Mouse (Mus musculus) liver, embryonic 16.5 days (tissue): ENCODE measurements around the gene Prkca. TPM values are rescaled to one million over a fixed set of nuclear protein-coding genes. Genes with fewer than 3 reads are reported as not detected.

Source experiments
- ATAC-seq: fragments of 200-750 bp; cut with Nextera tagmentation; 2 replicates; pipeline ENCODE4 v1.8.0; 2017; ENCODE audit warnings: low read depth, mild to moderate bottlenecking, moderate number of reproducible peaks, moderate library complexity
- H3K27ac ChIP-seq: fragments of 300-500 bp; sonication (generic); 2 replicates; pipeline ENCODE4 v1.5.1; 2014; ENCODE audit warnings: mild to moderate bottlenecking, low read length
- H3K27me3 ChIP-seq: fragments of 300-500 bp; sonication (generic); 2 replicates; pipeline ENCODE4 v1.6.1; 2014; ENCODE audit warnings: low read depth, low read length, mixed read lengths; ENCODE audit not compliant: control insufficient read depth, insufficient read depth
- H3K36me3 ChIP-seq: fragments of 300-500 bp; sonication (generic); 2 replicates; pipeline ENCODE4 v1.6.1; 2014; ENCODE audit warnings: mild to moderate bottlenecking; ENCODE audit not compliant: control insufficient read depth, insufficient read depth
- H3K4me1 ChIP-seq: fragments of 300-500 bp; sonication (generic); 2 replicates; pipeline ENCODE4 v1.6.1; 2014; ENCODE audit warnings: low read depth, low read length, mixed read lengths; ENCODE audit not compliant: control insufficient read depth
- H3K4me2 ChIP-seq: fragments of 300-500 bp; sonication (generic); 2 replicates; pipeline ENCODE4 v1.6.1; 2014; ENCODE audit warnings: low read depth, low read length, mixed read lengths
- H3K4me3 ChIP-seq: fragments of 300-500 bp; sonication (generic); 2 replicates; pipeline ENCODE4 v1.5.1; 2014; ENCODE audit warnings: low read depth, mild to moderate bottlenecking, low read length
- H3K9ac ChIP-seq: fragments of 300-500 bp; sonication (generic); 2 replicates; pipeline ENCODE4 v1.6.1; 2014; ENCODE audit warnings: low read depth, low read length
- H3K9me3 ChIP-seq: fragments of 300-500 bp; sonication (generic); replicated peaks from 2 replicates; pipeline ENCODE4 v1.6.1; 2016; ENCODE audit warnings: low read length; ENCODE audit not compliant: control insufficient read depth
- WGBS: fragments of 180-500 bp; shearing (Covaris S2); extraction: QIAGEN DNeasy Blood & Tissue Kit; methylation state at CpG from one replicate; pipeline ENCODE4 v1.1.7; 2014; ENCODE audit not compliant: insufficient replicate concordance; 5-methylcytosine and 5-hydroxymethylcytosine counted together
- polyA plus RNA-seq: library from polyadenylated mRNA; unstranded; fragments of >200 nt; fragmentation: Nextera tagmentation; extraction: Ambion mirVana; gene quantifications from 2 replicates; pipeline ENCODE4 v1.2.1, GENCODE M21; 2015

The Prkca gene
- polyA plus RNA-seq, 1 experiment from 2014 or later, result 3.4 TPM

DNA sequence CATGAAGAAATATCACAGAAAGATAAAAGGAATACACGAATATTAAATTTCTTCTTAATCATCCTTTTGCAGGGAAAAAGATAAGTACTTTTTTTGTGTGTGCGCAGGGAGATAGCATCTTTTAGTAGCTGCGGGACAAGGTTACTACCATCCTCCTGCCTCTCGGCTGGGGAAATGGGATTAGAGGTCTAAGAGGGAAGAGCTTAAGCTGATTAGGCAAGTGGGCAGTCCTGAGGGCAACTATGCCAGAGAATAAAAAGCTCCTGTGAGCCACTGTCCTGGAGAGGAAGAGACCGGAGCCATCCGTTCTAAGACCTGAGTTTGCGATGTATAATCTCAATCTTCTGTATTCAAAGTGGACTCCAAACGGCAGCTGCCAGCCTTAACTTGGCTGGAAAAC, 45.8 kb downstream of the Prkca start:
- Histone ChIP-seq H3K4me2 (no peak overlapping the region), H3K4me3 (no peak overlapping the region), H3K27me3 (no peaks in the 10 kb centered on the region), H3K27ac (no peak overlapping the region), H3K9me3 (no peaks in the 10 kb centered on the region), H3K4me1 (no peaks in the 10 kb centered on the region; the same call in 1 of the 2 replicates), H3K9ac (no peak overlapping the region), H3K36me3 (no peaks in the 10 kb centered on the region)
- ATAC-seq, result no peak
- 55% methylated on average over 8 of the region's 8 CpGs for WGBS

DNA sequence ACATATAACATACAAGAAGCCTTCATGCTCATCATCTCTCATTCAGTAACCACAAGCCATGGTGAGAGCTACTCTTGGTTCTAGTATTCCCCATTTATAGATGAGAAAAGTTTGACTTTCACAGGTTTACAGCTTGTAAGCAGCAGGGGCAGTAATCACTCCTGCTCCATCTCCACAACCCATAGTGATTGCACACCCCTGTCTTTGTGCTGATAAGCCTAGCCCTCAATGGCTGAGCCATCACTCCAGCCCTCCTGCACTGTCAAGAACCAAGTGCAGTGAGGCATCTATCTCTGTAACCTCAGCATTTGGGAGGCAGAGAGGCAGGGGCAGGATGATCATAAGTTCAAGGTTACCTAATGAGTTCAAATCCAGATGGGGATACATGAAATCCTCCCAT, 48.4 kb downstream of the Prkca start:
- no peak overlapping the region for H3K4me2 ChIP-seq
- H3K27me3 ChIP-seq, result no peaks in the 10 kb centered on the region
- H3K9me3 ChIP-seq, result no peaks in the 10 kb centered on the region
- H3K36me3 ChIP-seq, result no peaks in the 10 kb centered on the region
- no peak overlapping the region for H3K4me3 ChIP-seq
- H3K4me1 ChIP-seq, result no peaks in the 10 kb centered on the region; the same call in 1 of the 2 replicates
- no peak overlapping the region for H3K27ac ChIP-seq
- ATAC-seq, result no peak
- no peak overlapping the region for H3K9ac ChIP-seq

- Histone ChIP-seq H3K4me1 (no peaks in the 10 kb centered on the region; the same call in 1 of the 2 replicates), H3K27ac (no peak overlapping the region), H3K9ac (no peak overlapping the region), H3K36me3 (no peaks in the 10 kb centered on the region), H3K27me3 (no peaks in the 10 kb centered on the region), H3K4me3 (no peak overlapping the region), H3K9me3 (no peaks in the 10 kb centered on the region), H3K4me2 (no peak overlapping the region)
- peak; percentile 66 for ATAC-seq
- 64% methylated on average over 12 of the region's 12 CpGs for WGBS
Observed at GRCm38 (mm10) chr11:108294305-108294813, 49.4 kb downstream of the Prkca start.

DNA sequence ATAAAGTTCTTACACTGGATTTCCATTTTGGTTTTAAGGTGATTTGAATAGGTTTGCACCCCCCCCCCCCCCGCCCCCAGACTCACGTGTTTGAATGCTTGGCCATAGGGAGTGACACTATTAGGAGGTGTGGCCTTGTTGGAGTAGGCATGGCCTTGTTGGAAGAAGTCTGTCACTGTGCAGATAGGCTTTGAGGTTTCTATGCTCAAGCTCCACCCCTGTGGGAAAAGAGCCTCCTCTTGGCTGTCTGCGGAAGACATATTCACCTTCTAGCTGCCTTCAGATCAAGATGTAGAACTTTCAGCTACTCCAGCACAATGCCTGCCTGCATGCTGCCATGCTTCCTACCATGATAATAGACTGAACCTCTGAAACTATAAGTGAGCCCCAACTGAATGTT, 49.9 kb downstream of the Prkca start:
- no peaks in the 10 kb centered on the region for H3K9me3 ChIP-seq
- H3K36me3 ChIP-seq, result no peaks in the 10 kb centered on the region
- H3K4me3 ChIP-seq, result no peak overlapping the region
- no peak overlapping the region for H3K27ac ChIP-seq
- ATAC-seq, result peak; percentile 77
- H3K4me1 ChIP-seq, result no peaks in the 10 kb centered on the region; the same call in 1 of the 2 replicates
- no peaks in the 10 kb centered on the region for H3K27me3 ChIP-seq
- H3K9ac ChIP-seq, result no peak overlapping the region
- no peak overlapping the region for H3K4me2 ChIP-seq
- 14% methylated on average over 3 of the region's 3 CpGs for WGBS

GRCm38 (mm10) chr11:108289192-108289591, 54.5 kb downstream of the Prkca start:
- Histone ChIP-seq H3K4me3 (no peak overlapping the region), H3K36me3 (no peaks in the 10 kb centered on the region), H3K27me3 (no peaks in the 10 kb centered on the region), H3K4me2 (no peak overlapping the region), H3K27ac (no peak overlapping the region), H3K9ac (no peak overlapping the region), H3K4me1 (peaks cover 2% of the 10 kb centered on the region), H3K9me3 (no peaks in the 10 kb centered on the region)
- 73% methylated on average over 5 of the region's 5 CpGs for WGBS
- no peak for ATAC-seq

GRCm38 (mm10) chr11:108287321-108287720, 56.4 kb downstream of the Prkca start:
- peaks cover 6% of the 10 kb centered on the region for H3K4me1 ChIP-seq
- H3K36me3 ChIP-seq, result no peaks in the 10 kb centered on the region
- no peak overlapping the region for H3K4me3 ChIP-seq
- no peak for ATAC-seq
- WGBS, result 54% methylated on average over 2 of the region's 2 CpGs
- H3K27me3 ChIP-seq, result no peaks in the 10 kb centered on the region
- H3K4me2 ChIP-seq, result no peak overlapping the region
- H3K9ac ChIP-seq, result no peak overlapping the region
- no peaks in the 10 kb centered on the region for H3K9me3 ChIP-seq
- H3K27ac ChIP-seq, result no peak overlapping the region

- Histone ChIP-seq H3K9me3 (no peaks in the 10 kb centered on the region), H3K9ac (no peak overlapping the region), H3K27me3 (no peaks in the 10 kb centered on the region), H3K36me3 (no peaks in the 10 kb centered on the region), H3K4me2 (no peak overlapping the region), H3K4me1 (peaks cover 6% of the 10 kb centered on the region), H3K4me3 (no peak overlapping the region), H3K27ac (no peak overlapping the region)
- ATAC-seq, result no peak
- WGBS, result 57% methylated on average over 5 of the region's 5 CpGs
Observed at GRCm38 (mm10) chr11:108285046-108285445, 58.7 kb downstream of the Prkca start.

DNA sequence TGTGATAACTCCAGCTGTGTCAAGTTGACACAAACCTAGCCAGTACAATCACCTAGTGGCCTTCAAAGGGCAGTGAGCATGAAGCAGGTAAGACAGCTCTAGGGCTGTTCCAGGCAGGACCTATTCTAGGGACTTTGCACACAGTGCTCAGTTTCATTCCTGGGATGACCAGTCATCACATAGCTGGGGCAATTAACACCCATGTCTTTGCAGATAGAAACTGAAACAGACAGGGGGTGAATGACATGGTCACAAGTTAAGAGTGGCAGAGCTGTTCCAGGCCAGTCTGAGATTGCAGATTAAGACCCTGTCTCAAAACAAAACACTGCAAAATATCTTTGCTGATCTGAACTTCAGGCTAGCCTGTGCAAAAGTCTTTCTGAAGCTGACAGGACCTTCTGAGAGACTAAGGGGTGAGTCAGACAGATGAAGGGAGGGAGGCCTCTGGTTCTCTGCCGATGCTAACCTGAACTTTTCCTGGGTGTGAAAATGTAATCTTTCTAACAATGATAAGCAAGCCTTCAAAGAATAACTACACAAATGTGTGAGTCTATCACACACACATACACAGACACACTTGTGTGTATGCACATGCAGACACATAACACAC, 60.8 kb downstream of the Prkca start:
- ATAC-seq, result no peak
- H3K4me2 ChIP-seq, result no peak overlapping the region
- H3K27me3 ChIP-seq, result no peaks in the 10 kb centered on the region
- H3K9ac ChIP-seq, result no peak overlapping the region
- H3K4me1 ChIP-seq, result peaks cover 6% of the 10 kb centered on the region
- no peaks in the 10 kb centered on the region for H3K36me3 ChIP-seq
- H3K4me3 ChIP-seq, result no peak overlapping the region
- 54% methylated on average over 1 of the region's 1 CpGs for WGBS
- no peak overlapping the region for H3K27ac ChIP-seq
- no peaks in the 10 kb centered on the region for H3K9me3 ChIP-seq

DNA sequence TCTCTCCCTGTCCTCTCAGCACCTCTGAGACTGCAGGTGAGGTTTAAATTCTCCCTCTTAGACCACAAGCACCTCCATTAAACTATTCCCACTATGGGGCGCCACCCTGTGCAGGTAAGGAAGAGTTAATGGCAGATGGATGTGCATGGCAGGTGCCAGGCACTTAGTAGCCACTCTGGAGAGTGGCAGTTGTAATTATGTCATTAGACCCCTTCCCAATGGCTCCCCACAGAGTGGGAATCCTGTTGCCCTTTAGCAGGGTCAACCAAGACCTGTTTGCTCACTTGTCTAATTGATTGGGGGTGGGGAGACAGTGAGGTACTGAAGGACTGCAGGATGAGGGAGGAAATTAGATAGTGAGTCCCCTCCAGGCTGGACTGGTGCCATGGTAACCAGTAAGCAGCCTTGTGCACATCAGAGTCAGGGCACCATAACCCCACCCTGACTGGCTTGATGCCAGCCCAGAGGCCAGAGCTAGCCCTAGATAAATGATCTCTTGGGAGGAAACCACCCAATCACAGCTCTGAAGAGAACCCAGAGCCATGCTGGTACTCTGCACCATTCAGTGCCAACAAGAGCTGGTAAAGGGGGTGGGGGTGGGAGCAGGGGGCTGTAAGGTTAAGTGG, 63.9 kb downstream of the Prkca start:
- peak; percentile 32; the same call in 1 of the 2 replicates for ATAC-seq

More for the DNA sequence above, 63.9 kb downstream of the Prkca start:
- Histone ChIP-seq H3K27me3 (no peaks in the 10 kb centered on the region), H3K36me3 (no peaks in the 10 kb centered on the region), H3K4me3 (no peak overlapping the region), H3K4me1 (peaks cover 4% of the 10 kb centered on the region; the same call in 1 of the 2 replicates), H3K9ac (no peak overlapping the region), H3K27ac (no peak overlapping the region), H3K4me2 (no peak overlapping the region), H3K9me3 (no peaks in the 10 kb centered on the region)
- 53% methylated on average over 1 of the region's 1 CpGs for WGBS
